Mouse (Mus musculus) retina, postnatal 7 days (tissue): ENCODE measurements at regions not wholly inside any gene's neighbourhood (a gene's known extent, or its start where the extent isn't known, plus 50 kb on each side); places are given as distances from the start of the nearest gene placed in this dataset.

Experiments
- DNase-seq: peaks from one replicate; pipeline ENCODE4 v3.0.0-alpha.2; 2012; ENCODE audit warnings: low read depth, low spot score

- DNase-seq, result no peak
Observed at GRCm38 (mm10) chr1:47097084-47097996, 204.7 kb upstream of the Slc39a10 start.

DNA sequence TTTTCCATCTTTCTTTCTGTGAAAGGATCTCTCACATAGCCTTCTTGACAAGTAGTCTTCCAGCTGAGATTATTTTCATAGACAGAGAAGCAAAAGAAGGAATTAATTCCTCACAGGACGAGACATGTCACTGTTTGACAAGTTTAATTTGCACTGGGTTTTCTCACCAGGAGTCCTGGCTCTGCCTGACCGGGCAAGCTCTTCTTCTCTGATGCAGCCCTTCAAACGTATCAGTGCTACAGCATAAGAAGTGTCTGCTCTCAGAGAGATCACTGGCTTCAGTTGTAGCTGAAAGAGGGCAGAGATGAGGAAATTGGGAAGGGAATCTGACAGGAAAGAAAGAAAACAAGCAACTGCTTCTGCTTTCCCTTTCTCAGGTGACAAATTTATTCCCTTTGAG is 201.8 kb upstream of the Slc39a10 start:
- DNase-seq, result no peak

GRCm38 (mm10) chr1:47093289-47093947 is 200.8 kb upstream of the Slc39a10 start:
- DNase-seq, result no peak

DNA sequence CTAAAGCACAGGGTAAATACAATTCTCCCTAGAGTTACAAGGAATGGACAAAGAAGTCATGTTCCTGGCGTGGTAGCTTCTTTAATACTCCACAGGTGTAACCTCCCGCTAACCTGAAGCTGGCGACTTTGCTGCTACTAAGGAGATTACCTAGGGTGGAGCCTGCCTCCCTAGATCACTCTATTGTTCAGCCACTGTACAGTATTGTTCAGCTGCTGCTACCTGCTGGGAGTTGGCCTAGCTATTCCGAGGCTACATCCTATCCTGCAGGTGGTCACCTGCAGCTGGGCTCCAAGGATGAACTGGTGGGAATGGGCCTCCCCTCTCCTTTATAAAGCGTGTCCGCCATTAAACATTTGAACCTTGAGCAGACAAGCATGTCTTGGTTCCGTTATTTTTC is 183.8 kb upstream of the Slc39a10 start:
- DNase-seq, result no peak

DNA sequence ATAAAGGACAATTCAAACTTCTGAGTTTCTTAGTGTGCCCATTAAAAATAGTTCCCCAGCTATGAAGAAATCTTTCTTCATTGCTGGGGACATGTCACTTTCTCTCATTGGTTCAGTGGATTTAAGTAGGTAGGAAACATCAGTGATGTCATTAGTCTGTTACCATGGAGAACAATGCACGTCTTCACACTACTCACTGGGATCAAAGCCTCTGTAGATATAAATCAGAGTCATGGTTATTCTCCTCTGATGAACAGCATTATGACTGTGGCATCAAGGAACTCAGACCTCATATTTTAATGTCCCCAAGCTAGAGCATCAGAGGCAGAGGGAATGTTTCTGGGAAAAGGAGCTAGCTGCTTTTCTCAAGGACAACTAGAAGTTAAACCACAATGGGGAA is 165.5 kb upstream of the Slc39a10 start:
- no peak for DNase-seq

- no peak for DNase-seq
Observed at GRCm38 (mm10) chr1:47057344-47057743, 164.7 kb upstream of the Slc39a10 start.

GRCm38 (mm10) chr1:47051109-47051508 is 158.5 kb upstream of the Slc39a10 start:
- DNase-seq, result no peak

- no peak for DNase-seq
Observed at GRCm38 (mm10) chr1:47050492-47050891, 157.8 kb upstream of the Slc39a10 start.

DNA sequence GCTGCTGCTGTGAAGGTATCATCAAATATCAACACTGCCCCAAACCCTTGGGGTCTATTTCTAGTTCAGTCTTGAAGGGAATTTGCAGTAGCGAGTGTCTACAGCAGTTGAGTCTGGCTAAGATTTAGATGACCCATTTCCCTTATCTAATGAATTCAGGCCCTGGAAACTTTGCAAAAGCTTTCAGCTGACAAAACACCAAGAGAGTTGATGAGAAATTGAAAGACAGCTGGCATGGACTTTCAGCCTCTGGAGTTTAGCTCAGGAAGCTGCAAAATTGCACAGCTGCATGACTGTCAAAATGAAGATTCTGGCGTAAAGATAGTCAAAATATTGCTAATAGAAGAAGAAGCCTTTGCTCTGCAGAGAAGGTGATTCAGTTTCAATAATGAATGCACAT is 144.9 kb upstream of the Slc39a10 start:
- no peak for DNase-seq

- DNase-seq, result no peak
Observed at GRCm38 (mm10) chr1:47019356-47019755, 126.7 kb upstream of the Slc39a10 start.

DNA sequence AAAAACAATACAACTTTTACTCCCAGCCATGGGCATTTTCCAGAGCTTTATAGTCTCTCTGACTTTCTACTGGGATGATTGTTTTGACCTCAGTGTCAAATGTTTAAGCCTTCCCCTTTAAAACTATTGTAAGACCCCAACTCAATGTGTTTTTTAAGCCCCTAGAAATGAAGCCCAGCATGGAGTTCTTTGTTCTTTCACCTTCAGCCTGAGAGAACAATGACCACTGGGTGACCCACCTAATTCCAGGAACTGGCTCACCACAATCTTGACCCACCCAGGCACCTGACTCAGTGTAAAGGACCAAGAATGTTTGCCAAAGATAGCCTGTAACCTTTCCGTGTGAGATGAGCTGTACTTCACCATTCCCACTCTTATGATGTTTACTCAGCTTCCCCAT is 121.9 kb upstream of the Slc39a10 start:
- no peak for DNase-seq

DNA sequence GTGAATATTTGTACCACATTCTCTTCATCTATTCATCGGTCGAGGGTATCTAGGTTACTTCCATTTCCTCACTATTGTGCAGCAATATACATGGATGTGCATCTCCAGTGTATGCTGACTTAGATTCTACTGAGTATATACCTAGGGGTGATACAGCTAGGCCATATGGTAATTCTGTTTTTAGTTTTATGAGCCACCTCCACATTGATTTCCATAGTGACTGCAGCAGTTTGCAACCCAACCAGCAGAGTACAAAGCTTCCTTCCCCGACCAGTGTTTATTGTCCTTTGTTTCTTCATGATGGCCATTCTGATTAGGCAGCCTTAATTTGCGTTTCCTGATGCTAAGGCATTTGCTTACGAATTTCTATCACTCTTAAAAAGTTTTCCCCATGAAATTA is 111.1 kb upstream of the Slc39a10 start:
- DNase-seq, result no peak

DNA sequence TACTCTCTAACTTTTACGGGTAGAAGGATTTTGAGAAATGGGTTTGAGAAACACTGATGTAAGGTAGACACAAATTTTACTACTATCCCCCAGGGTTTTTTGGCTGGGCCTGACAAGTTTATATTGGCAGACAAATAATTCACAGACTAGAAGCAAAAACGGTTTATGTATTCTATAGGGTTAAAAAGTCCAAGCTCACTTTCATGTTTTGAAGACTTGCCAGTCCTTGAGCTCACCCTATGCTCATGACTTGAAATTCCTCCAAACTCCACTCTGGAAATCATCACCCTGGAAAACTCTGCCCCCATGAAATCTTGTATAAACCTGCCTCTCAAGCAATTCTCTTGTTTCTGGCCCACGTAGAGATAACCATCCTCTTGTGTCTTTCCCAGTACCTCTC is 106.7 kb upstream of the Slc39a10 start:
- no peak for DNase-seq

DNA sequence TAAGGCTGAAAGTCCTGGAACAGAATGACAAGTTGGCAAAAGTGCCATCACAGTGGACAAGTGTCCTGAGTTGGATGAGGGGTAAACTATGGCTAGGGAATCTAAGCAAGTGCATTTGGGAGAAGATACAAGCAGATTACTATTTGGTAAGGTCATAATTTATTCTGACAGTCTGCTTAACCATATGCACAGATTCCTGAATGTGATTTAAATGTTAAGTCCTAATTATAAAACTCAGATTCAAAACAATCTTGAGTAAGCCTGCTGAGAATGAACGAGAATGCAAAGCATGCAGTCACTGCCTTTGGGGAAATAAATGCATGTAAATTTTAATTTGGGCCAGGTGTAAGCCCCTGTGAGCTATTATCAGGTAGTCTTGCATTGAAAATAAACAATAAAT is 93.3 kb upstream of the Slc39a10 start:
- no peak for DNase-seq

- no peak for DNase-seq
Observed at GRCm38 (mm10) chr1:46983093-46983492, 90.4 kb upstream of the Slc39a10 start.

- peak; percentile 4 for DNase-seq
Observed at GRCm38 (mm10) chr1:46970470-46970869, 77.8 kb upstream of the Slc39a10 start.

DNA sequence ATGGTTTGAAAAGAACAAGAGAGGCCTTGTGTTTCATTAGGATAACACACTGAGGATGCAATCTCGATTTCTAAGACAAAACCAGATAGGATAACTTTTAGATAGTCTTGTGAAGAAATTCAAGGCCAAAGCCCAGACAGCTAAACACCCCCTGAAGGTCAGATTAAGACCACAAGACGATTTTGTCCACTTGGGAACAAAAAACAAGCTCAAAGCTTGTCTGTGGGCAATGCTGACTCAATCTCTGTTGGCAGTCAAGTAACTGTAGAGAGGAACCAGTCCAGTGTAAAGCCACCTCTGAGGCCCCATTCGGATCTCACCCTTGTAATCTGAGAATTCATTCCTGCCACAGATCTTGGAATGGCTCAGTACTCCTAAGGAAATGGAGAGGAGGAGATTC is 75.7 kb upstream of the Slc39a10 start:
- no peak for DNase-seq

DNA sequence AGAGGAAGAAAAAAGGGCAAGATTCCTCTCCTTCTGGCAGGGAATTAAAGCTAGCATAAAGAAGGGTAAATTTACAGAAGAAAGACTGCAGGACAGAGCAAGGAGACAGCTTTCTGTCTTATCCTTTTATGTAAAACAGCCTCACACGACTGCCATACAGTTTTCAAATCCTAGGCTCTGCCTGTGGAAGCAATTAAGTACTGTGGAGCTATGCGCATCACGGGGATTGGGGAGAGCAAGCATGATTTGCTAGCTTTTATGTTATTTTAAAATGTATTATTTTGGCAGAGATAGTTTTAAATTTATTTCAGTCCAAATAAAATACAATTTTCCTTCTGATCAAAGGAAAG is 74.2 kb upstream of the Slc39a10 start:
- DNase-seq, result no peak

GRCm38 (mm10) chr1:46965996-46966916 is 73.6 kb upstream of the Slc39a10 start:
- no peak for DNase-seq

DNA sequence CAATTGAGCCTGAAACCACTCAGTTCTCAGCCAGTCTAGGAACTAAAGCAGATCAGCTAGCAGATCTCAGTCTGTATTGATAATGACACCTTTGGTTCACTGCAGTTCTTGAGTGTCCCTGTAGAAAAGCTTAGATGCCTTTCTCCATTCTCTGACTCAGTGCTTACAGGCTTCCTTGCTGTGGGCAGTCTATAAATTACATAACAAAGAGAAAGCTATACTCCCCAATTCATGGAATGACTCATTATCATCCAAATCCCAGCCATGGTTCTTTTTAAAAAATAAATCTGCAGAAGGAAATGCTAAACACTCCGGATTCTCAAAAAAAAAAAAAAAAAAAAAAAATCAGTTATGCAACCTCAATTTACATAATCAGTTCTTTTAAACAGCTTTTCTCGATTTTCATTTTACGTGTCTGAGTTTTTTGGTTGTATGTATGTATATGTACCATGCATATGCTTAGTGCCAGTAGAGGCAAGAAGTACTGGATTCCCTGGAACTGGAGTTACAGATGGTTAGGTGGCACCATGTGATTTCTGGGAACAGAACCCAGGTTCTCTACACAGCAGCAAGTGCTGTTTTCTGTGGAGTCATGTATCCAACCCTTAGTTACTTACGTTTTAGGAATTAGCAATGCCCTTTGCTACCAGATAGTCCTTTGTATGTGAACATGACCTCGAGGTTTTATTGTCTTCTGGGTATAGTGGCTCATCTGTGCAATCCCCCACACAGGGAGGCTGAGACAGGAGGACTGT is 71.5 kb upstream of the Slc39a10 start:
- DNase-seq, result no peak
